Mouse (Mus musculus): ENCODE results near the gene Thbs3.
"Not testable (repeated sequence)": the region's sequence is repeated elsewhere in the genome, so short reads cannot be mapped to it uniquely, and the experiment has no call there.

Gene Thbs3

GRCm38 (mm10) chr3:89199839-89200238 lies 15.1 kb upstream of the Thbs3 start:
- no peak for DNase-seq

GRCm38 (mm10) chr3:89202253-89203141 lies 12.5 kb upstream of the Thbs3 start, which contains the start of gene Gba:
TSS of gene Gba (plus strand) at chr3:89202928.
- peak; percentile 82 for DNase-seq

- DNase-seq: no peak
Measured at GRCm38 (mm10) chr3:89203142-89203514, 11.9 kb upstream of the Thbs3 start.

- DNase-seq: no peak
Measured at GRCm38 (mm10) chr3:89206079-89206478, 8.9 kb upstream of the Thbs3 start.

GRCm38 (mm10) chr3:89206695-89207094 lies 8.3 kb upstream of the Thbs3 start:
- no peak for DNase-seq

GRCm38 (mm10) chr3:89208075-89208657 lies 6.8 kb upstream of the Thbs3 start:
- no peak for DNase-seq

- no peak for DNase-seq
Measured at GRCm38 (mm10) chr3:89208736-89209135, 6.2 kb upstream of the Thbs3 start.

- no peak for DNase-seq
Measured at GRCm38 (mm10) chr3:89209731-89210130, 5.2 kb upstream of the Thbs3 start.

GRCm38 (mm10) chr3:89210162-89210561 lies 4.8 kb upstream of the Thbs3 start:
- no peak for DNase-seq

GRCm38 (mm10) chr3:89210731-89211130 lies 4.2 kb upstream of the Thbs3 start:
- peak in 1 of 2 experiments; percentile 6 for DNase-seq

- peak; percentile 85 to 88 for DNase-seq
Measured at GRCm38 (mm10) chr3:89213803-89214530, 1.0 kb upstream of the Thbs3 start.

GRCm38 (mm10) chr3:89215853-89216252 lies 873 bp downstream of the Thbs3 start:
- DNase-seq: peak; percentile 81

GRCm38 (mm10) chr3:89216407-89216806 lies 1.4 kb downstream of the Thbs3 start:
- not testable (repeated sequence) for DNase-seq

GRCm38 (mm10) chr3:89218271-89218670 lies 3.3 kb downstream of the Thbs3 start:
- no peak for DNase-seq

GRCm38 (mm10) chr3:89219546-89219945 lies 4.6 kb downstream of the Thbs3 start:
- DNase-seq: no peak

GRCm38 (mm10) chr3:89221167-89221566 lies 6.2 kb downstream of the Thbs3 start:
- no peak for DNase-seq

- no peak for DNase-seq
Measured at GRCm38 (mm10) chr3:89224796-89225195, 9.8 kb downstream of the Thbs3 start.

GRCm38 (mm10) chr3:89225321-89225815 lies 10.4 kb downstream of the Thbs3 start:
- DNase-seq: no peak

GRCm38 (mm10) chr3:89225918-89226317 lies 10.9 kb downstream of the Thbs3 start:
- no peak for DNase-seq

- DNase-seq: no peak
Measured at GRCm38 (mm10) chr3:89226361-89226760, 11.4 kb downstream of the Thbs3 start.

GRCm38 (mm10) chr3:89226900-89227299 lies 11.9 kb downstream of the Thbs3 start, which contains the start of gene Mtx1:
TSS of gene Mtx1 (minus strand) at chr3:89227088.
- no peak for DNase-seq

GRCm38 (mm10) chr3:89227307-89228179 lies 12.6 kb downstream of the Thbs3 start:
- DNase-seq: peak; percentile 35 to 61

All from thymus, postnatal 36 days (tissue).